Mouse (Mus musculus) retina, postnatal 1 day (tissue): ENCODE data around the gene Krt88.
A peak's percentile ranks its signal among the peaks of the same experiment; 100 is the strongest.

Experiments
- DNase-seq: peaks from one replicate; pipeline ENCODE4 v3.0.0-alpha.2; 2012

Gene Krt88

DNA sequence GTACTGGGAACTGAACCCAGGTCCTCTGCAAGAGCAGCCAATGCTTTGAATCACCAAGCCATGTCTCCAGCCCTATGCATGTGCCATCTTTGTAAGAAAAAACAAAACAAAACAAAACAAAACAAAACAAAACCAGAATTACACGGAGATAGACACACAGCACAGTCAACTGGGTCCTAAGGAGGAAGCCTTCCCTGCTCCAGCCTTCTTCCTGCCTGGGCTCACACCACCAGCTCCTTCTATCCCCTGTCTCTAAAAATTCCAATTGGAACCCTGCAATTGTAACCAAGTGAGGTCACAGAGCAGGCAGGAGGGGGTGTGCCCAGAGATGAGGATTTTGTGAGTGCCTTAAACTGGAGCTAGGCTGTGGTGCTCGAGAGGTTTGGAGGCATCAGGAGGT is at the start of gene Krt88:
Gene Krt88, plus strand, starts transcription at position 301 of the 400 bp plus-strand sequence.
- DNase-seq: no peak

DNA sequence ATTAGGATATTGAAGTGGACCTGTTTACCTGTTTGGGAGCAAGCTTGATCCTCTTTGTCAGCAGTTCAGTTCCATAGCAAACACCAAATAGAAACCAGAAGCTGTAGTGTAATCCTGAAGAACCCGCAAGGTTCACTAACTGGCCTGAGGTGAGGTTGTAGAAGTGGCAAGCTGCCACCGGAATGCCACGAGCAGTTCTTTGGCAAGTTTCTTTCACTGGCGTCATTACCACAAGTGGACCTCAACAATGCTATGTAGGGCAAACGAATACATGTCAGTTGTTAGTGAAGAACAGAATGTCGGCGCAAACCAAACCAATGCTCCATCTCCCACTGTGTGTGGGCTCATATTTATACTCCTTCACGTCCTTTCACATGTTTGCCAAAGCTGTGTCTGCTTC is 49.3 kb upstream of the Krt88 start:
- no peak for DNase-seq

DNA sequence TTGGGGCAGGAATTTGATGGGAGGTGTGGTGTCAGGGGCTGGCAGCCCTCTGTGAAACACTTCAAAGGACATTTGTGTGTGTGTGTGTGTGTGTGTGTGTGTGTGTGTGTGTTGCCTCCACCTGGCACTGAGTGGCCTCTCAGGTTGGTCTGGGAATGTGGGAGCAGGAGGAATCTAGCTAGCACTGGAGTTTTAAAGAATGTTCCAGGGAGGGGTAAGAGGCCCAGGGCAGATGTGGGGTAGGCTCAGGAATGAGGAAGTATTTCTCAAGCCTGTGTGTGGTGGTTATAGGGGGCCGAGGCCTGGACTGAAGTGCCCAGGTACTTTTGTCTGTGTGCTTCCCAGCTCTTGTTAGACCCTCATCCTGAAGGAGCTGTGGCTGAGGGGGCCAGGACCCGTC is 36.8 kb upstream of the Krt88 start, which contains the start of gene Krt7:
Gene Krt7, plus strand, starts transcription at position 269 of the 400 bp plus-strand sequence.
- DNase-seq: no peak

DNA sequence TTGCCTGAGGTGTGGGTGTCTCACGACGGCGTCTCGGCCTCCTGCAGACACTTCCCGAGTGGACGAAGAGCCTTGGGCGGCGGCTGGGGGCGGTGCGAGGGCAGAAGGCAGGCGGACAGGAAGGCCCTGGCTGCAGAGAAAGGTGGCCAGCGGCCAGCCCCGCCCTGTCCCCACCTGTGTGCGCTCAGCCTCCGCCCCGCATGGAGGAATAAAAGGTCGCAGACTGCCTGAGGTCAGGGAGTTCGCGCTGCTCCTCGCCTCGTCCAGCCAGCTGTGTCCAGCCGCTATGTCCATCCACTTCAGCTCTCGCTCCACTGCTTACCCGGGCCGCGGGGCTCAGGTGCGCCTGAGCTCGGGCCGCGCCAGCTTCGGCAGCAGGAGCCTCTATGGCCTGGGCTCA is 35.4 kb upstream of the Krt88 start:
- peak; percentile 12 for DNase-seq

DNA sequence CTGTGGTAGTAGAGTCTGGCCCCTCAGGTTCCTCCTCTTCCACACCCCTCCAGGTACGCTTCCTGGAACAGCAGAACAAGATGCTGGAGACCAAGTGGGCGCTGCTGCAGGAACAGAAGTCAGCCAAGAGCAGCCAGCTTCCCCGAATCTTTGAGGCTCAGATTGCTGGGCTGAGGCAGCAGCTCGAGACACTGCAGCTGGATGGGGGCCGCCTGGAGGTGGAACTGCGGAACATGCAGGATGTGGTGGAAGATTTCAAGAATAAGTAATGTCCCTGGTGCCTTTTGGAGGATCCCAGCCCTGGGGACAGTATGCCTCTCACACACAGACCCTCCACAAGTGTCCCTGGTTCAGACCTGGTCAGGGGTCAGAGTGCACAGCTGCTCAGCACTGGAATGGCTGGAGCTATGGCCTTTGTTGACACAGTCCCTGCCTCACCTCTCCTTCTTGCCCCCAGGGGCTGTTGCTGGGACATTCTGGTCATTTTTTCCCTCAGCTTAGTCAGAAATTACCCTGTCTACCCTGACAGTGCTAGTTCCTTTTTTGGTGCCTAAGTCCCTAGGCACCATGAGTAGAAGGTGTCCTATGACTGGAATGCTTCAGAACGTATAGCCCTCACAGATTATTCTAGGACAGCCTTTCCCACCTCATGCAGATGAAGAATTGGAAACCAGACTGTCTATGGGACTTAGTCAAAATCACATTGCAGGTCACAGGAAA is 33.5 kb upstream of the Krt88 start:
- no peak for DNase-seq

DNA sequence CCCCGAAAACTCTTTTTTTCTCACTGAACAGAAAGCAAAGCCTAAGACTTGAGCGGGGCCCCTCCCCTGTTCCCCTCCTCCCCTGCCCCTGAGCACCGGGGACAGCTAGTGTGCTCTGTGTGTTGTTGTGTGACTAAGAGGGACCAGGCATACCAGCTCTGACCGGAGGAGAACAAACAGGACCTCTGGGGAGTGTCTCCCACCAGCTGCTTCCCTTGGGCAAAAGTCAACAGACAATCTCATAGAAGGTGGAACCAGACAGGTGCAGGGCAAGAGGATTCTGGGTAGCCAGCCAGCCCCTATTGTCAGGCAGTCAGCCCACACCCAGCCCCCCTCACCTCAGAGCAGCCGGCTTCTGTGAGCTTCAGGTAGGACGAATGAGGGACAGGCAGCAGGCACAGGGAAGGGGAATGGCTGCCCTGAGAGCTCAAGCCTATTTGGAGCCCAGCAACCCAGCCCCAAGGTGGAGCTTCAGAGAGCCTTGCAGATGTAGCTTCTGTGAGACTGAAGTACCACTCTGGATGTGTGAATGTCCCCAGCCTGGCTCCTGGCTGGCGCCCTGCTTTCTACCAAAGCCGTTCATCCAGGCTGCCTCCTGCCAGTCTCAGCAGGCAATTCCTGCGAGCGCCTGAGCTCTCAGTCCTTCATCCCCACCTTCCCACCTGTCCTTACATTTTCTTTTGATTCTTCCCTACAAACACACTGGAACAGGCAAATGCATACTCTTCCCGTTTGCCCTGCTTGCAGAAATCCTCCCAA is 32.6 kb upstream of the Krt88 start:
- no peak for DNase-seq

DNA sequence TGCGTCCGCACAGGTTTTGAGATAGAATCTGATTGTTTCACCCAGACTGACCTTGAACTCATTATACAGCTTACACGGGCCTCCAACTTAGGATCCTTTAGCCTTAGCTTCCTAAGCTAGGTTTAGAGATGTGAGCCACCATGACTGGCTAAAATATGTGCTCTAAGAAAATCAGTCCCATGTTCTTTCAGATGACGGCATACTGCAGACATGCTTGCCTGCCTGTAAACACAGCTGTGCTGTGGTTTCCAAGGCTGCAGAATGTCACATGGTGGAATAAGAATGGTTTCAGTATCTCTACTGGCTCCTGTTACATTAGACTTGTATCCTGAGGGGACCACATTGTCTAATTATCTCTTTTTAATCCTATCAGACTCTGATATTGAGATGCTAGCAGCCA is 28.6 kb upstream of the Krt88 start:
- no peak for DNase-seq

DNA sequence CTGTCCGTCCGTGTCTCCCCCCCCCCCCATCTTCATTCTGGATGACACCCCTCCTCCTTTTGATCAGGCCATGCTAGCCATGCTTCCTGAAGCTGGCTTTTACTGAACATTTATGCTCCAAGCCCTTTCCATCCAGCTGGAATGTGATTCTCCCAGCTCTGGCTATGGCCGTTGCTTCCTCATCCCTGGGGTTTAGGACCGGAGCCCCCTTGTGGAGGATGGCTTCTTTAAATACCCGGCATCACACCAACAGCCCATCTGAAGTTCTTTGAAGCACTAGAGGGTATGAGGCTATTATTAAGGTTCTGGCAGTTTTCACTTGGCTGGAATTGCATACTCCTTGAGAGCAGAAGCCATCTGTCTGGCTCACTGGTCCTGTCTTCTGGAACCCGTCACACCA is 26.6 kb upstream of the Krt88 start:
- peak; percentile 41 for DNase-seq

DNA sequence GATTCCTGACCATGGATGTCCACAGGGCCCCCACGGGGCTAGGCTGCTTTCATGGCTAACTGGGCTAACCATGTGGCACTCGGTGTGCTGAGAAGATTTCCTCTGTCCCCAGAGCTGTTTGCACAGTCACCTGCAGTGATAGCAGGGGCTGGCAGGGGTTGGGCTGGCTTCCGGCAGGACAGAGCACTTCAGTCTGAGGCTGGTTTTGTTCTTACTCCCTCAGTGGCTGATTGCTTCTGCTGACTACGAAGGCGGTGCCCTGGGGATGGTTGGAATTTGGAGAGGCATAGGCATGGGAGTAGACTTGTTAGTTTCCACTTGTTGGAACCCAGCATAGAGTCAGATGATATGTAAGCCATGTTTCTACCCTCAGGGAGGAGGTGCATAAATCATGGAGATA is 22.6 kb upstream of the Krt88 start:
- DNase-seq: peak; percentile 11

DNA sequence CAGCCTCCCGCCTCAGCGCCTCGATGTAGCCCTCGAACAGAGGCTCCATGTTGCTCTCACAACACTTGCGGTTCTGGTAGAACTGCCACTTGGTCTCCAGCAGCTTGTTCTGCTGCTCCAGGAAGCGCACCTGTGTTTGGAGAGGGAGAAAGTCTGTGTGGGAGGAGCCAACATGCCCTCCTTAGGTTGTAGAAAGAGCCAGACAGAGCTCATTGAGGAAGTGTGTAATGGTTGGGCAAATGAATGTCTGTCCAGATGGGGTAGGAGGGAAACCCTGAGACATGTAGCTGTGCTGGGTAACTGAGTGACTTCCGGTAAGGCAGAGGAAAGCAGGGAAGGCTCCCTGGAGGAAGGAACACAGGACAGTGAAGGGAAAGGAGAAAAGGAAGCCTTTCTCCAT is 10.9 kb upstream of the Krt88 start:
- no peak for DNase-seq

DNA sequence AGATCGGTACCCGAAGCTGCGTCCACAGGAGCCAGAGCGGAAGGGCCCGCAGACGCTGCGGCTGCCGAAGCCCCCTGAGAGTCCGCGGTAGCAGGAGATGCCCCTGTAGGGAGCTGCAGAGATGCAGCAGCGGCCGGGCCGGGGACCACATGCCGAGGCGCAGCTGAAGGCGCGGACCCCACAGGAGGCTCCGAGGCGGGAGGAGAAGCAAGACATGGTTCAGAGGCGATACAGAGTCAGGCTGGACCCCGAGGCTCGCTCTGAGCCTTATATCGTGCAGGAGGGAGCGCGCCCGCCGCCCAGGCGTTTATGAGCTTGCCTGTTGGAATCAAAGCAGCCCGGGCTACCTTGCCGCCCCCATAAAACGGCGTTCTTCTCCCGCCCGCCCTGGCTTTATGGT is 9.0 kb upstream of the Krt88 start, which contains the start of gene Krt87:
Gene Krt87, minus strand, starts transcription at position 250 of the 400 bp plus-strand sequence.
- DNase-seq: peak; percentile 42

DNA sequence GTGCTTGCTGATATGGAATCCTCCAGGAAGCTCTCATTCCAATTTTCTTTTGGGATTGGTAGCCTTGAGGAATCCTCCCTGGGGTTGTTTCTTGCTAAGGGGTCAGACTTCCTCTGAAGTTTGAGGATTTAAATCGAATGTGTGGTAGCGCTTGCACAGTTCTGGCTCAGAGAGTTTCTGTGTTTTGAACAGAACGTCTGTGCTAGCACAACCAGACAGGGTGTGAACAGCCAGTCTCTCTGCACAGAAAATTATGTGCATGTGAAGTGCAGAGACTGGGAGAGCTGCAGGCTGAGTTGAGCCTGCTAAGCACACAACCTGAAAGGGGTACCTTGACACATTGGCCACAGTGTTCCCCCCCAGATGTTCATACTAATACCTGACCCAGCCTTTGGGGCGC is 6.7 kb upstream of the Krt88 start:
- no peak for DNase-seq

DNA sequence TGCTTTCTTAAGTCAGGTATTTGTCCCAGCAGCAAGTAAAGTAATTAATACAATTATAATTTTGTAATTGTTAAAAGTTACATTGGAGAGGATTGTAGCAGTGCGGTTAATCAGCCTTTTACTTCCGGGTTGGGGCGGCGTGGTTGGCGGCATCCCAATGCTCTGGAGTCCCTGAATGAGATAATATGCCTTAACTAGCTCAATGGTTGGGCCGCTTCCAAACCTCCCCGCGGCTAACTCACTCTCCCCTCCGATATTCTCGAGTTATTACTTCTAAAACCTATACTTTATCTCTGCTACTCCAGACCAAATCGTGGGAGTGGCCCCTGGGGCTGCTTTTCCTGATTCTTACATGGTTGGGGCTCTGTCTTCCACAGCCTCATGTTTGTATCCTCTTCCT is 972 bp upstream of the Krt88 start:
- DNase-seq: no peak

DNA sequence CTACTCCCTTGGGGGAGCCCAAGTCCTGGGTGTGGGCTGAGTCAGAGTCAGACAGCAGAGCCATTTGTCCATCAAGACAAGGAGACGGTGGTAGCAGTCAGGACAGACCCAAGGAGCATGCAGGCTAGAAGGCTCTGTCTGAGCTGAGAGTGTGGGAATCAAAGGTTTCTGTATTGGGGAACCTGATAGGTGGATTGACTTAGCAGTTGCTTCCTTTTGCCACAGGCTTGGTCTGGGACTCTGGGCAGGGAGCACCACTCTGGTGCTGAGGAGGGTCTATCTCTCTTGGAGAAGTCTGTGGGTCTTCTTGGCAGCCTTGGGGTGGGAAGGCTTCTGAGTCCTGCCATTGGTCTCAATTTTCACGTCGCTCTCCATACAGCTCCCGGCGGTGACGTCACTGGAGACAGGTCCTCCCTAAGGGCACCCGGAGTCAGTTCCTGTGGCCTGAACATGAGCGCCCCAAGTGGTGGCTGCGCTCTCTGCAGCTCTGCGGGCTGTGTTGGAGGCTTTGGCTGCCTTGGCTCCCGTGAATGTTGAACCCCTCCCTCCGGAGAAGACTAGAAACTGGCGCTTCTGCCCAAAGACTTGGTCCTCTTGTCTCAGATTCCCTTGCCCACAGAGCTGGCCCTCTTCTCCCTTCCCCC is 5.7 kb downstream of the Krt88 start:
- peak; percentile 83 for DNase-seq

DNA sequence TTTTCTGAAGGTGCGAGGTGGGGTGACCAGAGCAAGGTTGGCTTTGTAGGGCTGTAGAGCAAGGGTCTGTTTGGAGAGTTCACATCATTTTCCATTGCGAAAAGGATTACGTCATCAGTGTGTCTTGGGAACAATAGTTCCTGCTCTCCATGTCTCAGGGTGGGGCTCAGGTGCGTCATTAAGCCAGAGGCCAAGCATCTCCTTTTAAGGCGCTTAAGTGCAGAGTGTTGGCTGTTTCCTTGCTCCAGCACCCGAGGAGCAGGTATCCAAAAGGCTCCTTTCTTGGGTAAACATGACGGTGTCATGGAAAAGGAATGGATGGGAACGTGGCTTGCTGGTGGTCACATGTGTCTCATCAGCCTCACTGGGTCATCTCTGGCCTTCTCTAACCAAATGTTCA is 7.2 kb downstream of the Krt88 start:
- DNase-seq: no peak

DNA sequence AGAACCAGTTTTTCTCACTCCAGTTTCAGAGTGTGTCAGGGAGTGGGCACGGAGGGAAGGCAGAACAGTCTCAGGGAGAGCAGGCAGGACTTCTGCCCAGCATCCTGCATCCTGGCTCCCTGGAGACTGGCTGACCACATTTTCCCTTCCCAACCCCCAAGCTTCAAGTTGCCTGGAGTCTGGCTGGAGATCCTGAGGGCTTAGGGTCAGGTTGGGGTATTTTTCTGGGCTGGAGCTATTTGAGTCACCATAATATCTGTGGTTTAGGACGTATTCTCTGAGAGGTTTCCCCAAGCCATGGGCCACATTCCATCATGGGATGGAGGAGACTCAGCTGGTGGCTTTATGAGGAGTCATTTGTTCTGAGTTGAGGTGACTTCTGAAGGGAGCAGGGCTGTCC is 7.7 kb downstream of the Krt88 start:
- no peak for DNase-seq

DNA sequence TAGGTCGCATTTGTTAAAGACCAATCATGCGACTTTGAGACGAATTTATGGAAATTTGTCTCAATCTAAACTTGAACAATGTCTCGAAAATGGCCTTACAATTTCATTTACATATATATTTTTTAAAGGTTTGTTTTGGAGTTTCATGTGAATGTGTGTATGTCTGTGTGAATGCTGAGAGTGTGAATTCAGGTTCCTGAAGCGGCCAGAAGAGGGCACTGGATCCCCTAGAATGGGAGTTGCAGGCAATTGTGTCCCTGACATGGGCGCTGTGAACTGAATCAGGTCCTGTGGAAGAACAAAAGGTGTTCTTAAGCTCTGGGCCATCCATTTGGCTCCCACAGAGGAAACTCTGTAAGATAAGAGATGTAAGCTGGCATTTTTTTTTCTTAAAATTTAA is 8.3 kb downstream of the Krt88 start:
- DNase-seq: no peak

DNA sequence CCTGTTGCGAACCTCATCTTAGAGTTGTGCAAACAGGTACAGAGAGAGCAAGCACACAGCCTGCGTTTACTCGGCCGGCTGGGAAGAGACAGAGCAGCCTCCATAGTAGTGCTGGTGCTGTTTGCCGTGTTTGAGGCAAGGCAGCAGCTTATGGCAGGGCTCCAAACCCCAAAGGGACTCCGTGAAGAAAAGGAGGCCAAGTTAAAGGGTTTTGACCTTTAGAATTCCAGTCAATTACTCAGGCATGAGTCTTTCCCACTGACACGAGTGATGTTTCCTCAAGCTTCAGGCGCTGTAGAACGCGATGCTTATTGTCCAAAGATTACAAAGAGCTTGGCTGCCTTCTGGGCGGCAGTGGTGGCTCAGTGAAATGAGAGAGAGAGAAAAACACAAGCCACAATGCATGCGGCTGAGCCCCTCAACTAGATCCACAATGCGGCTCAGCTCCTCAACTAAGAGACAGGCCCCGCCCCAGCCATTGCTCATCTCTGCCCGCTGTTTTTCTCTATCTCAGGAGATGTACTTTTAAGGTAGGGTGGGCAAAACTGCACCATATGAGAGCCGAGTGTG is 10.9 kb downstream of the Krt88 start:
- peak; percentile 69 for DNase-seq

DNA sequence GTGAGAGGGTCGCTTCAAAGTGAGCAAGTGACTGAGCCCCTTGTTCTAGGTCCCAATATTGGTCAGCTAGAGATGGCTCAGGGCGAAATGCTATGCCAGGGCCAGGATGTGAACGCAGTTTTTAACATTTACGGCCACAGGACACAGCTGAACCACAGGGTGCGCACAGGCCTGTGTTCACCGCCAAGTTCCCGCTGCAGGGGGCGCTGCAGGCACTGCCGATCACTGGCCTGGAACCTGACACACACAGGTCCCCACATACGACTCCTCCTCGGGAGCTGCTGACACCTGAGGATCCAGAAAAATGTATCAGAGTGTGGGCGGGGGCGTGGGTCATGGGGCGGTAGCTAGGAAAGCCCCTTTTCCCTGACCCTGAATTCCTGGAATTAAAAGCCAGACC is 11.7 kb downstream of the Krt88 start:
- DNase-seq: no peak

DNA sequence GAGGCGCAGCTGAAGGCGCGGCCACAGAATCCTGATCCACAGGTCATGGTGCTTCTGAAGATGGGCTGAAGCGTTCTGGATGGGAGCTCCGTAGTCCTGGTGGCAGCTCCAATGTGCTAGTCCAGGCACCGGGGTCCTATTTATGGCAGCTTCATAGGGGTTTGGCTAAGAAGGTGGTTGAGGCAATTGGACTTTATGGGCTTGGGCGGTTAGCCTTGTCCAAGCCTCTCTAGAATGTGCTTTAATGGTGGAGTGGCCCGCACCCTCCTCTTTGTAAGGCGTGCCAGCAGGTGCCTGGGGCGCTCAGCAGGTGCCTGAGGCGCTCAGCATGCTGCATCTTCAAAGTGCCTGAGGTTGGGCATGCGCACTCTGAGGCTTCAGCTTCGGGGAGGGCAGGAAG is 16.1 kb downstream of the Krt88 start, which contains the start of gene Krt81:
Gene Krt81, minus strand, starts transcription at position 101 of the 400 bp plus-strand sequence.
- no peak for DNase-seq

DNA sequence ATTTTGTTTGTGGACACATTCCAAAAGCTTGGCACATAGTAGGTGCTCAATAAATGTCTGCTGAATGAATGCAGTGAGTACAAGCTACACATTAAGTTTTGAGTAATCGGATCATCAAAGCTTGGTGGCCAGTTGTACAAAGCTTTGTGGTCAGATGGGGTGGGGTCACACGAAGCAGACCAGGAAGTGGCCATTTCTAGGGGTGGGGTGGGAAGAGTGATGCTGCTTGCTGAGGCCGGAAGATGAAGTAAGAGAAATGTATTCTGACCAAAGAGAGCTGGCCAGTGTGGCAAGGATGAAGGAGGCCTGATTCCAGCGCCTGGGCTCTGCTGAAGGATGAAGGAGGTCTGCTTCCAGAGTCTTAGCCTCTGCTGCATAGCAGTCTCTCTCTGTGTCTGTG is 21.5 kb downstream of the Krt88 start:
- DNase-seq: no peak

DNA sequence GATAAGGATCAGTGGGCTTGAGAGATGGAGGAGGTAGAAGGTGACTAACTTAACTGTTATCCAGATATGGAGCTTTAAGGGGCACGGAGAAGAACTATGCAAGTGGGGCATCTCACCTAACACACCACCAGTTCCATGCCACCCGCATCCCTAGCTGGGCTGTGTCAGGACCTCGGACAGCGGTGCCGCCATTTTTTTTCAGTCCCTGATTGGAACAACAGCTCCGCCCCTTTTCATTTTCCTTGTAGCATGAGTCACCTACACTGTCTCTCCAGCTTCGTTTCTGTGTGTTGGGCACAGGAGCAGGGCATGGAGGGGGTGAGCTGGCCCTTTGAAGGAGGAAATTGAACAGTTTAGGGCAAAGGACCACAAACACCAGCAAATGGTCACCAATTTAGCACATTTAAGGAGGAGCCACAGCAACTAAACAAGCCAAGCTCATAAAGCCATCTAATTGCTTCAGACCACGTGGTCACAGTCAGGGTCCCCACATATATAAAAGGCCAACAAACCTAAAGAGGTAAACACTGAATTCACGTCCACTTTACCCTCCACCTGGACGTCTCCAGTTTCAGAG is 25.5 kb downstream of the Krt88 start, which contains the start of gene Krt86:
Gene Krt86, plus strand, starts transcription at position 527 of the 577 bp plus-strand sequence.
- peak; percentile 57 for DNase-seq
